Mouse (Mus musculus) forebrain, embryonic 10.5 days (tissue): ENCODE data around the gene Zbtb48. TPM values are rescaled to one million over a fixed set of nuclear protein-coding genes. Genes with fewer than 3 reads are reported as not detected.
A peak's percentile ranks its signal among the peaks of the same experiment; 100 is the strongest.

Source experiments
- DNase-seq: peaks from one replicate; pipeline ENCODE4 v3.0.0-alpha.2; 2017; ENCODE audit warnings: low spot score; ENCODE audit errors: extremely low spot score
- H3K27ac ChIP-seq: fragments of 300-500 bp; sonication (generic); 2 replicates; pipeline ENCODE4 v1.5.1; 2016; ENCODE audit warnings: mild to moderate bottlenecking
- H3K27me3 ChIP-seq: fragments of 300-500 bp; sonication (generic); 2 replicates; pipeline ENCODE4 v1.6.1; 2016; ENCODE audit warnings: mild to moderate bottlenecking; ENCODE audit not compliant: poor library complexity, severe bottlenecking
- H3K36me3 ChIP-seq: fragments of 300-500 bp; sonication (generic); replicated peaks from 2 replicates; pipeline ENCODE4 v1.6.1; 2016; ENCODE audit warnings: mild to moderate bottlenecking, moderate library complexity
- H3K4me1 ChIP-seq: fragments of 300-500 bp; sonication (generic); 2 replicates; pipeline ENCODE4 v1.6.1; 2016
- H3K4me3 ChIP-seq: fragments of 300-500 bp; sonication (generic); 2 replicates; pipeline ENCODE4 v1.5.1; 2016; ENCODE audit warnings: mild to moderate bottlenecking, moderate library complexity
- H3K9me3 ChIP-seq: fragments of 300-500 bp; sonication (generic); 2 replicates; pipeline ENCODE4 v1.6.1; 2016; ENCODE audit warnings: mild to moderate bottlenecking, moderate library complexity
- WGBS: fragments of 180-500 bp; shearing (Covaris S2); methylation state at CpG from one replicate; pipeline ENCODE4 v1.1.7; 2016; 5-methylcytosine and 5-hydroxymethylcytosine counted together
- polyA plus RNA-seq: library from polyadenylated mRNA; unstranded; fragments of >200 nt; fragmentation: Nextera tagmentation; extraction: Ambion mirVana; gene quantifications from 2 replicates; pipeline ENCODE4 v1.2.1, GENCODE M21; 2016

Gene Zbtb48
- polyA plus RNA-seq = 24.1 and 24.4 TPM in 2 replicates

- peak; percentile 94 for DNase-seq
- WGBS = under 1% methylated on average over 35 of the region's 35 CpGs
These were observed at the start of gene Zbtb48 for GRCm38 (mm10) chr4:152027524-152027923. Zbtb48 (minus strand) TSS chr4:152027671.

DNA sequence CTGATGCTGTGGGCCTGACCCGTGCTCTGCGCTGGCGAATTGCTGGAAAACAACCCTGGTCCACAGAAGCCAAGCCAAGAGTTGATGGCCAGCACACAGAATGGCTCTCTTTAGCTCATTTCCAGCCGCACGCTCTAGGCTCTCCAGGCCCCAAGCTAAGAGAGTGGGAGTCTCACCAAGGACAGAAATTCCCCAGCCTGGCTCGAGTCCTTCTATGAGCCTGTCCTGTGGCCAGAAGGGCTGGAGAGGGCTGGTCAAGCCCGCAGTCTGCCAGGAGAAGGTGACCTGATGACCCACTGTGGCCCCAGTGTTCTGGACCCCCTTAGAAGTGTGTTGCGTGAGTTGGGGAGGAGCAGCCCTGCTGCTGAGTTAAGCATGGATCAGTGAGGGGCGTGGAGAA, 49.7 kb upstream of the Zbtb48 start:
- 89% methylated on average over 9 of the region's 9 CpGs for WGBS
- Histone ChIP-seq H3K9me3 (no peaks in the 10 kb centered on the region), H3K27me3 (no peaks in the 10 kb centered on the region), H3K27ac (no peak overlapping the region), H3K36me3 (no peaks in the 10 kb centered on the region), H3K4me1 (peaks cover 20% of the 10 kb centered on the region), H3K4me3 (no peak overlapping the region)
- no peak for DNase-seq

More at GRCm38 (mm10) chr4:152027524-152027923, at the start of gene Zbtb48:
- no peaks in the 10 kb centered on the region for H3K9me3 ChIP-seq
- peak within 1 kb of the TSS; percentile 91 for H3K27ac ChIP-seq
- peak within 1 kb of the TSS; percentile 91 for H3K4me3 ChIP-seq
- peaks cover 74% of the 10 kb centered on the region for H3K4me1 ChIP-seq
- H3K27me3 ChIP-seq = peaks cover 12% of the 10 kb centered on the region
- peaks cover 38% of the 10 kb centered on the region for H3K36me3 ChIP-seq

- Histone ChIP-seq H3K27me3 (no peaks in the 10 kb centered on the region), H3K27ac (no peak overlapping the region), H3K36me3 (no peaks in the 10 kb centered on the region), H3K4me1 (peaks cover 29% of the 10 kb centered on the region), H3K4me3 (no peak overlapping the region), H3K9me3 (no peaks in the 10 kb centered on the region)
- 83% methylated on average over 9 of the region's 9 CpGs for WGBS
- no peak for DNase-seq
These were observed 47.1 kb upstream of the Zbtb48 start for GRCm38 (mm10) chr4:152074548-152074947.

DNA sequence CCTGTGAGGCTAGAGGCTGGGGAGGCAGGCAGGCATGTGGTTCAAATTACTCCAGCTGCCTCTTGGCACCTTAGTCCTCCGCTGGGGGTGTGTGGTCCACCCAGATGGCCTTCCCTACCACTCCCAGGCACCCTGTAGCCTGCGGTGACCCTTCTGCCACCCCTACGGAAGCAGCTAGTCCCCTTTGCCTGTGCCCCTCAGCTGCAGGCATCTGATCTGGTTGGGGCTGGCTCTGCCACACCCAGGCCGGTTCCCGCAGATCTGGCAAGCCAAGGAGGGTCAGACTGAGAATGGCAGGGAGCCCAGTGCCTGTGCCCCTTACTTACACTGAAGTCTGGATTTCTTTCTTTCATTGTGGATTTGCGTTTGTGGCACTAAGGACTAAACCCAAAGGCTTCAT, 46.2 kb upstream of the Zbtb48 start:
- no peaks in the 10 kb centered on the region for H3K27me3 ChIP-seq
- H3K9me3 ChIP-seq = no peaks in the 10 kb centered on the region
- no peaks in the 10 kb centered on the region for H3K36me3 ChIP-seq
- 0 out of 2 replicates have a peak overlapping the region, but pooled peaks have one; percentile 20 for H3K27ac ChIP-seq
- H3K4me3 ChIP-seq = no peak overlapping the region
- no peak for DNase-seq
- H3K4me1 ChIP-seq = peaks cover 29% of the 10 kb centered on the region
- WGBS = 84% methylated on average over 6 of the region's 6 CpGs

DNA sequence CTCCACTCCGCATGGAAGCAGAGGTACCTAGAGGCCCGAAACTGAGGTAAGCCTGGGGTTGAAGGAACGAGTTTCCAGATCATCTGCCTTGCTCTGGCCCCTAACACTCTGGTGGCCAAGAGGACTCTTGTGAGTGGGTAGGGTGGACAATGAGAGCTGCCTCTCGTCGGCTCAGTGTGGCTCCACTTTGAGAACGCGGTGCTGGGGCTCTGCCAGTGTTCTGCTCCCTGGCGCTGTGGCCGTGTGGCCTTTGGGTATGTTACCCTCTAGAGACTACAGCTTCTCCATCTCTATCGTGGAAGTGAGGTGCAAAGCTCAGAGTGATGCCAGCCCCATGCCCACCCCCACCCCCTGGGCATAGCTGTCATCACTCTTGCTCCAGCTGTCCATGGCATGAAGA, 45.2 kb upstream of the Zbtb48 start:
- peak overlapping the region; percentile 4; the same call in 1 of the 2 replicates for H3K27ac ChIP-seq
- H3K4me3 ChIP-seq = no peak overlapping the region
- DNase-seq = no peak
- H3K4me1 ChIP-seq = peaks cover 29% of the 10 kb centered on the region
- H3K9me3 ChIP-seq = no peaks in the 10 kb centered on the region
- no peaks in the 10 kb centered on the region for H3K27me3 ChIP-seq
- no peaks in the 10 kb centered on the region for H3K36me3 ChIP-seq
- 73% methylated on average over 10 of the region's 10 CpGs for WGBS

DNA sequence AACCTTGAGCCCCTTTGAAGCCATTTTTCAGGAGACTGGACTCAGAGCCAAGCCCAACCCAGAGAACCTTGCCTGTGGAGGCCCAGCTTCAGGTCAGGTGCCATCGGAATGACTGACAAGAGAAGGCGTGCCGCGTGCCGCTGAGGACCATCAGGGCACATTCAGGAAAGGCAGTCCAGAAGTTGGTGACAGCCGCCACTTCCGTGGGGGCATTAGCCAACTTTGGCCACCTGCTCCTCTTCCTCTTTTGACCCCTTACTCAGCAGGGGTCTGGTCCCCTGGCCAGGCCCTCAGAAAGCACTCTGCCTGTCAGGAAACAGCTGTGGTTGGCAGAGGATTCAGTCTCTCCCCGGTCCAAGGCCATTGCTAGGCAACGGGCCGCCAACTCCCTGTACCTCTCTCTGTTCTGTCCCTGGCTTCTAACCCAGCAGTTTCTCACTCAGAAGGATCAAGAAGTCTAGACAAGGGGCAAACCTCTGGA, 44.7 kb upstream of the Zbtb48 start, which contains the start of gene Plekhg5:
Gene Plekhg5 (plus strand): TSS at position 378 of the 481 bp plus-strand sequence.
- no peak for DNase-seq
- H3K4me3 ChIP-seq = no peak within 1 kb of the TSS
- H3K27me3 ChIP-seq = no peaks in the 10 kb centered on the region
- H3K36me3 ChIP-seq = no peaks in the 10 kb centered on the region
- H3K4me1 ChIP-seq = peaks cover 29% of the 10 kb centered on the region
- 75% methylated on average over 10 of the region's 10 CpGs for WGBS
- H3K9me3 ChIP-seq = no peaks in the 10 kb centered on the region
- H3K27ac ChIP-seq = peak within 1 kb of the TSS; percentile 4; the same call in 1 of the 2 replicates

GRCm38 (mm10) chr4:152070494-152071396, 43.3 kb upstream of the Zbtb48 start:
- DNase-seq = no peak
- WGBS = 81% methylated on average over 11 of the region's 11 CpGs
- H3K9me3 ChIP-seq = no peaks in the 10 kb centered on the region
- no peaks in the 10 kb centered on the region for H3K36me3 ChIP-seq
- H3K27ac ChIP-seq = no peak overlapping the region
- H3K27me3 ChIP-seq = no peaks in the 10 kb centered on the region
- H3K4me3 ChIP-seq = no peak overlapping the region
- peaks cover 21% of the 10 kb centered on the region for H3K4me1 ChIP-seq

- 84% methylated on average over 3 of the region's 3 CpGs for WGBS
- no peaks in the 10 kb centered on the region for H3K27me3 ChIP-seq
- H3K27ac ChIP-seq = no peak overlapping the region
- peaks cover 16% of the 10 kb centered on the region for H3K4me1 ChIP-seq
- DNase-seq = no peak
- H3K36me3 ChIP-seq = peaks cover 6% of the 10 kb centered on the region; the same call in 1 of the 2 replicates
- no peaks in the 10 kb centered on the region for H3K9me3 ChIP-seq
- H3K4me3 ChIP-seq = no peak overlapping the region
These were observed 41.8 kb upstream of the Zbtb48 start for GRCm38 (mm10) chr4:152069245-152069644.

- no peaks in the 10 kb centered on the region for H3K27me3 ChIP-seq
- no peak overlapping the region for H3K27ac ChIP-seq
- peaks cover 16% of the 10 kb centered on the region for H3K4me1 ChIP-seq
- 79% methylated on average over 6 of the region's 6 CpGs for WGBS
- no peak overlapping the region for H3K4me3 ChIP-seq
- H3K9me3 ChIP-seq = no peaks in the 10 kb centered on the region
- H3K36me3 ChIP-seq = peaks cover 6% of the 10 kb centered on the region
- DNase-seq = no peak
These were observed 40.8 kb upstream of the Zbtb48 start for GRCm38 (mm10) chr4:152068166-152068724.

DNA sequence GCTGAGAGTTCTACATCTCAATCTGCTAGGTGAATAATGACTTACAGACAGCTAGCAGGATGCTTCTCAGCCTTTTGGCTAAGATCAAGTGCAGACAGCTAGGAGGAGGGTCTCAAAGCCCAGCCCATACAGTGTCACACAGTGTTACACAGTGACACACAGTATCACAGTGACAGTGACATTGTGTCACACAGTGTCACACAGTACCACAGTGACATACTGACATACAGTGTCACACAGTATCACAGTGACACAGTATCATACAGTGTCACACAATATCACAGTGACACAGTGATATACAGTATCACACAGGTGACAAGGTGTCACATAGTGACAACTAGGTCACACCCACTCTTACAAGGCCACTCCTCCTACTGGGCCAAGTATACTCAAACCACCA, 39.8 kb upstream of the Zbtb48 start:
- H3K4me1 ChIP-seq = peaks cover 10% of the 10 kb centered on the region
- peaks cover 16% of the 10 kb centered on the region for H3K36me3 ChIP-seq
- no peak overlapping the region for H3K4me3 ChIP-seq
- H3K27ac ChIP-seq = no peak overlapping the region
- H3K9me3 ChIP-seq = no peaks in the 10 kb centered on the region
- DNase-seq = no peak
- H3K27me3 ChIP-seq = no peaks in the 10 kb centered on the region

DNA sequence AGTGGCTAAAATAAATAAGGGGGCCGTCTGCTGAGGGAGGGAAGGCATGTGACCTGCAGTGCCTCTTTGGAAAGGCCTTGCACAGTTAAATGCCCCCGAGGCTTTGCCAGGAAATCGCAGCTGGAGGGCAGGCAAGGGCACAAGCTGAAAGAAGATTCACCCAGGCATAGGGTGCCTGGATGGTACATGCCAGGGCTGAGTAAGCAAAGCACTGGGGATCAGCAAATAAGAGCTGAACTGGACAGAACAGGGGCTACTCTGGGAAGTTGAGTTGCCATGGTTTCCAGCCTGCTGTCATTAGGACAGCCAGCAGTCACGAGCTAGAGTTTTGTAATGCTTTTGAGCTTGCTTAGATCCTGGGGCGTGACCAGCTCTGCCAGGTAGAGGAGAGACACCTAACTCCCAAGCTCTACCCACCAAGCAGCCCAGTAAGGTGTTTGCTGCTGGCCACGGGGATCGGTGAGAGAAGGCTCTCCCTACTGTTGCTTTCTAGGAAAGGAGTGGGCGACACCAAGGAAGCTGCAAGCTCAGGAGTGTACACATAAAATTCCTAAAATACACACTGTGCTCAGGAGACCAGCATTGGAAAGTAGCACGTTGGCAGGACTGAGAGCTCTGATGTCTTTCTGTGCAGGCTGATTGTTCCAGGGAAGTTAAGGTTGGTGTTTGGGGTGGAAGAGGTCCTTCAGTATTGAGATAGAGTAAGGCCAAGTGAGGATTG, 35.1 kb upstream of the Zbtb48 start:
- no peaks in the 10 kb centered on the region for H3K9me3 ChIP-seq
- H3K27ac ChIP-seq = no peak overlapping the region
- H3K4me3 ChIP-seq = no peak overlapping the region
- DNase-seq = no peak
- H3K27me3 ChIP-seq = no peaks in the 10 kb centered on the region
- WGBS = 87% methylated on average over 9 of the region's 9 CpGs
- H3K36me3 ChIP-seq = peaks cover 61% of the 10 kb centered on the region
- H3K4me1 ChIP-seq = no peaks in the 10 kb centered on the region

- H3K27me3 ChIP-seq = no peaks in the 10 kb centered on the region
- no peak overlapping the region for H3K27ac ChIP-seq
- 85% methylated on average over 6 of the region's 6 CpGs for whole genome bisulfite sequencing
- DNase-seq = no peak
- no peak overlapping the region for H3K4me3 ChIP-seq
- H3K9me3 ChIP-seq = no peaks in the 10 kb centered on the region
- peaks cover 87% of the 10 kb centered on the region for H3K36me3 ChIP-seq
- H3K4me1 ChIP-seq = peaks cover 15% of the 10 kb centered on the region
These were observed 17.1 kb upstream of the Zbtb48 start for GRCm38 (mm10) chr4:152044609-152045008.
